Mouse (Mus musculus) bone marrow, adult 2 months (tissue): ENCODE data around the gene Dlg2. TPM values are rescaled to one million over a fixed set of nuclear protein-coding genes. Genes with fewer than 3 reads are reported as not detected.

Source experiments
- H3K27ac ChIP-seq: fragments of 200-500 bp; 2 replicates; pipeline ENCODE4 v1.5.1; 2012; ENCODE audit warnings: low read depth, mild to moderate bottlenecking, control low read depth, inconsistent platforms, low read length; ENCODE audit not compliant: control insufficient read depth, poor library complexity, insufficient read depth
- H3K4me1 ChIP-seq: fragments of 200-500 bp; 2 replicates; pipeline ENCODE4 v1.6.1; 2011; ENCODE audit warnings: low read length; ENCODE audit not compliant: control insufficient read depth, insufficient read depth
- H3K4me3 ChIP-seq: fragments of 200-500 bp; replicated peaks from 2 replicates; pipeline ENCODE3; 2011; ENCODE audit warnings: mild to moderate bottlenecking, low read depth, low read length, control low read depth; ENCODE audit not compliant: control insufficient read depth
- CTCF ChIP-seq: fragments of 200-500 bp; IDR thresholded peaks from 2 replicates; pipeline ENCODE4 v1.5.1; 2011; ENCODE audit warnings: low read length, control low read depth; ENCODE audit not compliant: control insufficient read depth, insufficient read depth
- POLR2A ChIP-seq: fragments of 200-500 bp; IDR thresholded peaks from 2 replicates; pipeline ENCODE4 v1.6.1; 2011; ENCODE audit warnings: low read depth, mild to moderate bottlenecking, control low read depth, low read length, borderline replicate concordance; ENCODE audit not compliant: control insufficient read depth
- WGBS: fragments of 180-500 bp; shearing (Covaris S2); methylation state at CpG from one replicate; pipeline ENCODE4 v1.1.7; 2018; 5-methylcytosine and 5-hydroxymethylcytosine counted together
- polyA plus RNA-seq: library from polyadenylated mRNA; stranded (reverse); fragments of >200 nt; gene quantifications from 2 replicates; pipeline ENCODE4 v1.2.4, GENCODE M21; 2011; ENCODE audit warnings: low replicate concordance; ENCODE audit not compliant: missing spikeins, insufficient read depth, insufficient read length

The Dlg2 gene
- polyA plus RNA-seq, 1 experiment = 11.7 TPM

DNA sequence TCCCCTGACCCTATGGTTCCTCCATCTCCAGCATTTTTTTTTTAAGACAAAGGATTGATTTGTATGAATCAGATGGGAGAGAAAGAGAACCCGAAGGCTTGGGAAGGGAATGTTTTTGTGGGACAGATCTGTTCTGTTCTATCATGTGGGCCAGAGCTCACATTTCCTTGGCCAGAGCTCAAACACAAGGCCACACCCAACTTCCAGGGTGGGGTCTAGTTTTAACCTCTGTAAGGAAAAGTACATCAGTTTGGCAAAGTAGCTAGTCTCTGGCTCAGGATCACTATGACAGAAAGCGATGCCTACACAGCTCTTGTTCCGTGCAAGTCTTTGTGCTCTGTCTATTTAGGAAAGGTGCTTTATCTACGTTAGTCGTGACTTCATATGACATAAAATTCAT is 1737.3 kb downstream of the Dlg2 start:
- WGBS = 89% methylated on average over 5 of the region's 5 CpGs
- TF ChIP-seq CTCF = no peak
- no peak for TF ChIP-seq POLR2A
- H3K27ac ChIP-seq = no peak overlapping the region
- no peaks in the 10 kb centered on the region for H3K4me1 ChIP-seq
- H3K4me3 ChIP-seq = no peak overlapping the region

DNA sequence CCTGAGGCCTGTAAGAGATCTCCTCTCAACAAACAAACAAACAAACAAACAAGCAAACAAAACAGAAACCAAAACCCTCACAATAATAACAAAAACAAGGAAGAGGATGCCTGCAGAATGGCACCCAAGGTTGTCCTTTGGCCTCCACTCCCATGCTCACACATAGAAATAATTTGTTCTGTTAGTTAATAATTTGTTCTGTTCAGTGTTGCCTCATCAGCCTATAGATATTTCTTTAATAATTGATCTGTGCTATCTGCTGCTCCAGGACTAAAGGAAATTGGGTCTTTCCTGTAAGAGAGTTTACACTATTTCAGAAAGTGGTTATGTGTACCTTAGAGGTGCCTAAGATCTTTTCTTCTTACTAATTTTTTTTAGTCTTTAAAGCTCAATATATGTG is 1741.7 kb downstream of the Dlg2 start:
- H3K4me3 ChIP-seq = no peak overlapping the region
- H3K27ac ChIP-seq = no peak overlapping the region
- TF ChIP-seq POLR2A (no peak), CTCF (no peak)
- no peaks in the 10 kb centered on the region for H3K4me1 ChIP-seq

DNA sequence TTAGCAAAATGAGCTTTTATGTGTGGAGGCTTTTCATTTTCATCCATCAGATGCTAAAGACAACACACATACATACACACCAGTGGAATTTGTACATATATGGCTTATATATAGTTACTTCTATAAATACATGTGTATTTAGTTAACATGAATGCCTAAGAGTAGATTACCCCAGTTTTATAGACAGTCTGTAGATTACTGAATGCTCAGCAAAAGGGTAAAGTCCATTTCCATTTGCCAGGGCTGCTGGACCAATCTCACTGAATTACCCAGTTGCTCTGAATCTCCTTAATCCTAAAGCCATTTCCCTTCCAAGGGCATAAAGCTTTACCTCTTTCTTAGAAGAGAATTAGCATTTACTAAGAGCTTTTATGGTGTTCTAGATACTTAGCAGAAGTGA is 1744.1 kb downstream of the Dlg2 start:
- no peak overlapping the region for H3K27ac ChIP-seq
- TF ChIP-seq POLR2A (no peak), CTCF (no peak)
- no peaks in the 10 kb centered on the region for H3K4me1 ChIP-seq
- H3K4me3 ChIP-seq = no peak overlapping the region

DNA sequence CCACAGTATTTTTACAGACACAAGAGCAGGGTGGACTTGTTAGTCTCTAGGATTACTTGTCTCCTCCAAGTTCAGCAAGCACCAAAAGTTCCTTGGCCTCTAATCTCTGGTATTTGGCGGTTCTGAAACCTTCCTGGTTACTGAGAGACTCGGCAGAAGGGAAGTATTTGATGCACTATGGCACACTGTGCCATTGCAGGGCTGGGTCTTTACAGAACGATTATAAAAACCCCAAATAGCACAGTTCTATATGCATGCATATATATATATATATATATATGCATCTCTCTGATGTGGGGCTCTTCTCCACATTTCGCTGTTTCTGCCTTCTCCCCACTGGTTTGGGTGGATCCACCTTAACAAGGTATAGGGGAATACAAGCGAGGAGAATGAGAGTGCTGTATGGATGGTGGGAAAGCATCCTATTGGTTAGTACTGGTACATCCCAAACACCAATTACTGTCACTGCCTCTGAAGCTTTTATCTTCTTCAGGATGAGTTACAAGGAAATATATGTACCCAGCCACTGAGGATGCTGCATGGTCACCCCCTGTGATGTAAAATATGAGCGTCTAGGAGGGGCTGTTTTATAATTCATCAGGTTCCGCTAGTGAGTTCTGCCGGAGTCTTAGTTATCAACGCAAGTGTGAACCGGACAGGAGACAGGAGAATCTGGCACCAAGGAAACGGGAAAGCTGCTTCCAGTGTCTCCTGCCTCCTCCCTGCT is 1758.2 kb downstream of the Dlg2 start:
- Histone ChIP-seq H3K4me3 (no peak overlapping the region), H3K27ac (no peak overlapping the region), H3K4me1 (no peaks in the 10 kb centered on the region)
- WGBS = 81% methylated on average over 11 of the region's 11 CpGs
- TF ChIP-seq CTCF (no peak), POLR2A (no peak)

DNA sequence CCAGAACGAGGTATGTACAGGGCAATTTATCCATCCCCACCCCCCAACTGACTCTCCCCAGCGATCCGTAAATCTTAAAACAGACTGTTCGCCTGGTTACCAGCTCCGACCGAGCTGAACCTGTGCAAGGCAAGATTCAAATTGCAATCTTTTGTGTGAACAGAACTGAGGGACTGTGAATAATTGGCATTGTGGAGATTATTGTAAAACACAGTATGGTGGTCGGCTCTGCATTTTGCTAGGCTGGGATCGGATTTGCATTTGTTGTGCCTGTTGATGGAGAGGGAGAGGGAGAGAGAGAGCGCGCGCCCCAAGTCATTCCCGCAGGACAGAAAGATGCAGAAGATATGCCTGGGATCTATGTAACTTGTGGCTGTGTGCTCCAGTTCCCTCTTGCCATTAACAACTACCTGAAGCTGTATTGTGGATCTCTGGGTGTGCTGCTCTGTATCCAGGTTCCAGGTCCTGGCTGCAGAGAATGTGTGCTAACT is 1759.1 kb downstream of the Dlg2 start:
- H3K4me1 ChIP-seq = no peaks in the 10 kb centered on the region
- H3K4me3 ChIP-seq = no peak overlapping the region
- WGBS = 82% methylated on average over 12 of the region's 12 CpGs
- no peak overlapping the region for H3K27ac ChIP-seq
- TF ChIP-seq CTCF (no peak), POLR2A (no peak)

DNA sequence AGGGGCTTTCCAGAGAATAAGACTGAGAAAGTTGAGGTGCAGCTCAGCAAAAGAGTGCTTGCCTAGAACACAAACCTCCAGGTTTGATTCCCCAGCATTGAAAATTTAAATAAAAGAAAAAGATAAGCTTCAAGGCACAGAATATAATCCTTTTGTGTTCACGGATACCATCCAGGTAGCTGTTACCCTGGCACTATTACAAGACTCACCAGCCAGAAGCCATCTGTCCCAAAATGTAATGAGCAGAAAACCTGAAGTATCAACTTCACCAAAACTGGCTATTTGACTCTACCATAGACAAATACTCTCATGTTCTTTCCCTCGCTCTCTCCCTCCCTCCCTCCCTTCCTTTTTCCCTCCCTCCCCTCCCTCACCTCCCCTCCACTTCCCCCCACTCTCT is 1764.4 kb downstream of the Dlg2 start:
- Histone ChIP-seq H3K4me1 (no peaks in the 10 kb centered on the region), H3K4me3 (no peak overlapping the region), H3K27ac (no peak overlapping the region)
- no peak for TF ChIP-seq CTCF
- 73% methylated on average over 2 of the region's 2 CpGs for WGBS

DNA sequence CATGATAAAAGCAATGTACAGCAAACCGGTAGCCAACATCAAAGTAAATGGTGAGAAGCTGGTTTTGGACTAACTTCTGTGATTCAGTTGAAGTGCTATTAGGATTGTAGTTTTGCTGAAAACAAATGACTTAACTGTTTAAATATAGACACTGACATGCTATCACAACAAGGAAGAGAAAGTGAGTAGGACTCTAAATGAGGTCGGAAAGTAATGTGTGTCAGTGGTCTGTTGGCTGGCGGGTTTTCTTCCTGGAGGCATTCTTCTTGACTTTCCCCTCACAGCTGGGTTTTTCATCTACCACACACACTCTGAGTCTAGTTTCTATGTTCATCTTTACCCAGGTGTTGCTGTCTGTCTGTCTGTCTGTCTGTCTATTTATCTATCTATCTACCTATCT is 1771.1 kb downstream of the Dlg2 start:
- no peaks in the 10 kb centered on the region for H3K4me1 ChIP-seq
- 81% methylated on average over 3 of the region's 3 CpGs for WGBS
- H3K27ac ChIP-seq = no peak overlapping the region
- TF ChIP-seq POLR2A (no peak), CTCF (no peak)
- no peak overlapping the region for H3K4me3 ChIP-seq

DNA sequence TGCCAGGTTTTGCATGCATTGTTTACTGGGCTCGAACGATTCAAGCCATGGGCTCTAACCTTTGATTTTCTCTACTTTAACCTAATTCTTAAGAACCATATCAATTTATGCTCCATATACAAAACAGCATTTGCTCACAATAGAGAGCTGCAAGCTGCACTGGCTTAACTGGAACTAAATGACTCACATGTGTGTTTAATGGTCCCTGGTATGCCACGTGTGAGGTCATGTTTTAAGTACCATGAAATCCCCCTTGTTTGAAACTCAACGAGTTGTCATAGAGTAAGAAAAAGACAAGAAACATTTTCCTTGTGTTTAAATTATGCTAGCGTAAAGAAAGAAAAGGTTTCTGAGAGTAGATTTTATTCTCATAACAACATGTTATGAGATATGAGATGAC is 1772.1 kb downstream of the Dlg2 start:
- TF ChIP-seq POLR2A (no peak), CTCF (no peak)
- WGBS = 76% methylated on average over 5 of the region's 5 CpGs
- Histone ChIP-seq H3K27ac (no peak overlapping the region), H3K4me3 (no peak overlapping the region), H3K4me1 (no peaks in the 10 kb centered on the region)

DNA sequence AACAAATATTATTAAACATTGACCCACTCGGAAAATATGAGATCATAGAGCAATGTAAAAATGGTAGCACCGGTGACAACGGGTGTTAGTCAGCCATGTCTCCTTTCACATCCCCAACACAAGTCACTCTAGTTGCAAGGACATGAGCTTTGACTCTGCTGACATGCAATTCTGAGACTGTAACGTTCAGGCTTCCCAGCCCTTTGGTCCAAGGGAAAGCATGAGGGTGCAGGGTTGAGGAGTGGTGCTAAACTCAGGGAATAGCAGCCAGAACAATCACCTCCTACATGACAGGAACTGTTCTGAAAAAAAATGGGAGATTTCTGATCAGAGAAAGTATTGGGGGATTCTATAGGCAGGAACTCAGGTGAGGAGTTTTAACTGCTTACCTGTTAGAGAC is 1781.7 kb downstream of the Dlg2 start:
- no peak overlapping the region for H3K4me3 ChIP-seq
- WGBS = 84% methylated on average over 4 of the region's 4 CpGs
- no peak for TF ChIP-seq POLR2A
- TF ChIP-seq CTCF = no peak
- no peak overlapping the region for H3K27ac ChIP-seq
- no peaks in the 10 kb centered on the region for H3K4me1 ChIP-seq
